Mouse (Mus musculus) kidney, embryonic 15.5 days (tissue): ENCODE measurements around the gene Trim14. TPM values are rescaled to one million over a fixed set of nuclear protein-coding genes. Genes with fewer than 3 reads are reported as not detected.

ENCODE experiments used
- ATAC-seq: fragments of 200-750 bp; cut with Nextera tagmentation; replicated peaks from 2 replicates; pipeline ENCODE4 v1.8.0; 2017; ENCODE audit warnings: moderate TSS enrichment; ENCODE audit not compliant: low FRiP score
- H3K27ac ChIP-seq: fragments of 300-500 bp; sonication (generic); 2 replicates; pipeline ENCODE4 v1.5.1; 2015; ENCODE audit warnings: mild to moderate bottlenecking, inconsistent platforms
- H3K27me3 ChIP-seq: fragments of 300-500 bp; sonication (generic); 2 replicates; pipeline ENCODE4 v1.6.1; 2015; ENCODE audit warnings: inconsistent platforms
- H3K36me3 ChIP-seq: fragments of 300-500 bp; sonication (generic); 2 replicates; pipeline ENCODE4 v1.6.1; 2015; ENCODE audit warnings: inconsistent platforms
- H3K4me1 ChIP-seq: fragments of 300-500 bp; sonication (generic); 2 replicates; pipeline ENCODE4 v1.6.1; 2015; ENCODE audit warnings: inconsistent platforms
- H3K4me2 ChIP-seq: fragments of 300-500 bp; sonication (generic); 2 replicates; pipeline ENCODE4 v1.6.1; 2015; ENCODE audit warnings: moderate library complexity, mild to moderate bottlenecking, inconsistent platforms
- H3K4me3 ChIP-seq: fragments of 300-500 bp; sonication (generic); replicated peaks from 2 replicates; pipeline ENCODE4 v1.5.1; 2015; ENCODE audit warnings: mild to moderate bottlenecking, inconsistent platforms
- H3K9ac ChIP-seq: fragments of 300-500 bp; sonication (generic); 2 replicates; pipeline ENCODE4 v1.6.1; 2015; ENCODE audit warnings: mild to moderate bottlenecking, inconsistent platforms
- H3K9me3 ChIP-seq: fragments of 300-500 bp; sonication (generic); replicated peaks from 2 replicates; pipeline ENCODE4 v1.6.1; 2016; ENCODE audit warnings: inconsistent platforms
- WGBS: fragments of 180-500 bp; shearing (Covaris S2); methylation state at CpG from one replicate; pipeline ENCODE4 v1.1.7; 2015; ENCODE audit warnings: mixed read lengths; 5-methylcytosine and 5-hydroxymethylcytosine counted together
- polyA plus RNA-seq: library from polyadenylated mRNA; unstranded; fragments of >200 nt; fragmentation: Nextera tagmentation; extraction: Ambion mirVana; gene quantifications from 2 replicates; pipeline ENCODE4 v1.2.1, GENCODE M21; 2015

Trim14 gene
- polyA plus RNA-seq, 1 experiment from 2014 or later, result 1.8 TPM

DNA sequence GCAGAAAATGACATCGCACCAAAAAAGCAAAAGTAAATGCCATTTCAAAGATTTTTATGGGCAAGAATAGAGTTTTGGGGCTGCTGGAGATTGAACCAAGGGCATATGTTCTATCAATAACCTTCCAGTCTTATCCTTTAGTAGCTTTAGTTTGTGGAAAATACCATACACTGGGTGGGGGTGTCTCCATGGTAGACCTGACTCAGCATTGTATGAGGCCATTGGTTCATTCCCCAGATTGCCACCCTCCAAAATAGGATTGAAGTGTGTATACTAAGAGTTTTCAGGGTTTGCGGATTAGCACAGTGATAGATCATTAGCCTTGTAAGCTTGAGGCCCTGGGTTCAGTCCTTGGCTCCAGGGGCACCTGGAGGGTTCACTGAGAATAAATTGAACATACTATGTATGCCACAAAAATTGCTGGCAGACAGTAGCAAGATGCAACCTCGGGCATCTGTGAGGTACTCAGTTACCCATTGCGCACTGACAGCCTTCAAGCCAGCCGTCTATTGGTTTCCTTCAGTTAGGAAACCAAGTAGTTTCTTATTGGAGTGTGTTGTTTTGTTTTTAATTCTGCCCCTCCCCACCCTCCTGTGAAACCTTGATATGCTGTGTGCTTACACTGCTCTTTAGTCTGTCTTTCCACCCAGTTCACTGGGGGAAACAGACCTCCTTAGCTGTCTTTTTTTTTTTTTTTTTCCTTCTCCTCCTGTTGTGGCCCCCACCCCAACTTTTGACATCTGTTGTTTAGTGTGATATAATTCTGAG is 81.7 kb downstream of the Trim14 start:
- Histone ChIP-seq H3K4me1 (peaks cover 52% of the 10 kb centered on the region), H3K36me3 (0 out of 2 replicates have a peak, but pooled peaks cover 9% of the 10 kb centered on the region), H3K4me3 (no peak overlapping the region), H3K27me3 (no peaks in the 10 kb centered on the region), H3K27ac (no peak overlapping the region), H3K4me2 (peak overlapping the region; percentile 86), H3K9me3 (no peaks in the 10 kb centered on the region), H3K9ac (no peak overlapping the region)
- WGBS, result 67% methylated on average over 5 of the region's 5 CpGs
- ATAC-seq, result no peak

DNA sequence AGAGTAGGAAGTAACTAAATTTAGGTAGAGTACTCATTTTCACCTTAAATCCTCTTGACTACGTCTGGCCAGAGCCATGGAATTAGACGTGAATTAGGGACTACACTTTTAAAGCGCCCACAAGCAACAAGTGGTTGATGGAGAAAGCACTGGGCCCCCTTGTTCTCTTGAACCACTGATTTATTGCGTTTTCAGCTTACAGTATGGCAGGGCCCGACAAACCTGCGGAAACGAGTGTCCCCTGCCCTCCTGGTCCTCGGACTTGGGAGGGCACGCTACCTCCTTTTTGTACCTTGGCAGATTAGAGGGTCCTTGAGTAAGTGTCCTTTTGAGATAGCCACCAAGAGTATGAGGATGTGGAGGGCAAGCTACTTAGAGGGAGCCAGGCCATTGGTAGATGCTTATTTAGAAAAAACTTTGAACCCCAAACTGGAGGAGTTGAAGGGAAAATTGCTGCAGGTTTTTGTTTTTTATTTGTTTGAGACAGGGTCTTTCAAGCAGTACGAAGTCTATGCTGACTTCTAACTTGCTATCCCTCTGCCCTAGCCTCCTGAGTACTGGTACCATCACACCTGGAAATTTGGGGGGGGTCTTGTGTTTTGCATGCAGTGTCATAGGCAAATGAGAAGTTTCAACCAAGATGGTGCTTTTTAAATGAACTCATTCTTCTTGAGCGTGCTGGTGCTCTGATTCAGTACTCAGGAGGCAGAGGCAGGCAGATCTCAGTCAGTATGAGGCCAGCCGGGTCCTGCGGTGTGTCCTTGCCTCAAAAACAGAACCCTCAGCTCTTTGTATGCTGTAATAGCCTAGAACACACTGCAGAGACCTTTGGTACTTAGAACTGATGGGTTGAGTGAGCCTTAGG is 82.9 kb downstream of the Trim14 start:
- WGBS, result 25% methylated on average over 13 of the region's 13 CpGs
- Histone ChIP-seq H3K9ac (peak overlapping the region; percentile 99), H3K27ac (peak overlapping the region; percentile 99), H3K36me3 (0 out of 2 replicates have a peak, but pooled peaks cover 9% of the 10 kb centered on the region), H3K4me3 (peak overlapping the region; percentile 93), H3K9me3 (no peaks in the 10 kb centered on the region), H3K4me1 (peaks cover 52% of the 10 kb centered on the region), H3K27me3 (no peaks in the 10 kb centered on the region), H3K4me2 (peak overlapping the region; percentile 86)
- ATAC-seq, result no peak

DNA sequence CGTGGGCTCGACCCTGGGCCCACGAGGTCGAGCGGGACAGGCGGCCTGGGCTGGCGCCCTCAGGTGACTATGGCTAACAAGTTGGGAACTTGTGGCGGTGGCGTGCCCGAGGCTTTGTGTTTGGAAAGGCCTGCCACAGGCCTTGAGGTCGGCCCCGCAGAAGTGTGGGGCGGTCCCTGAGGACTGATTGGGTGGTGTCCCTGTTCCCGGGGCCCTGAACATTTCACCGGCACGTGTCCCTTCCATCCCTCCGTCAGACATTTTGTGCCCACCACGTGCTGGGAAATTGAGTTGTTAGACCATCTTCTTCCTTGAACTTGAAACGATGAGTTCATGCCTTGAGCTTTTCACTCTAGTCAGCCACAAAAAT is 83.5 kb downstream of the Trim14 start:
- Histone ChIP-seq H3K27ac (peak overlapping the region; percentile 99), H3K9ac (peak overlapping the region; percentile 99), H3K36me3 (0 out of 2 replicates have a peak, but pooled peaks cover 5% of the 10 kb centered on the region), H3K4me2 (peak overlapping the region; percentile 86), H3K4me1 (peaks cover 52% of the 10 kb centered on the region), H3K4me3 (peak overlapping the region; percentile 93), H3K9me3 (no peaks in the 10 kb centered on the region), H3K27me3 (no peaks in the 10 kb centered on the region)
- WGBS, result under 1% methylated on average over 19 of the region's 19 CpGs
- peak; percentile 31 for ATAC-seq

DNA sequence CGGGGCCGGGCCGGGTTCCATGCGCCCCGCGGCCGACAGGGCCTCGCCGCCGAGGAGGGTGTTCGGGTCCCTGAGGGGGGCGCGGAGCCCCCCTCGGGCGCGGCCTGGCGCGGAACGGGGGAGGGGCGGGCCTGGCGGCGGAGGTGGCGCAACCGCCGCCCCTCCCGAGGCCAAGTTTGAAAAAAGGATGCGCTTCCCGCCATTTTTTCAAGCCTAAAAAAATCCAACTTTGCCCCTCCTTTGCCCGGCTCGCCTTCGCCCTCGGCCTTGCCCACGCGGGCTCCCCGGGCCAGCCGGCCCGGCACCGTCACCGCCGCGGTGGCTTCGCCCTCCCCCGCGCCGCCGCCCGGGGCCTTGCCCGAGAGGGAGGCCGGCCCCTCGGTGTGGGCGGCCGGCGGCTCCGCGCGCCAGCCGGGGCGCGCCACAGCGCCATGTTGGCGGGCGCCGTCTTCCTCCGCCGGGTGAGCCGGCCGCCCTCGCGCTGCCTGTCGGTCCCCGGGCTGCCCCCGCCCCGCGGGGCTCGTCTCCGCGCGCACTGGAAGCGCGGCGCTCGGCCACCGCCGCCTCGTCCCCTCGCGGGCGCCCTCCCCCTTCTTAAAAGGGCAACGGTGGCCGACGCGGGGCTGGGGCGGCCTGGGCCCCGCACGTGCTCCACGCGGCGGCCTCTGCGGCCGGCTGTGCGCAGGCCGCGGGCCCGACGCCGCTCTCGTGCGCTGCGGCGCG is 84.0 kb downstream of the Trim14 start:
- Histone ChIP-seq H3K9me3 (no peaks in the 10 kb centered on the region), H3K27me3 (no peaks in the 10 kb centered on the region), H3K27ac (peak overlapping the region; percentile 99), H3K36me3 (0 out of 2 replicates have a peak, but pooled peaks cover 5% of the 10 kb centered on the region), H3K4me1 (peaks cover 48% of the 10 kb centered on the region), H3K9ac (peak overlapping the region; percentile 99), H3K4me2 (peak overlapping the region; percentile 86), H3K4me3 (peak overlapping the region; percentile 93)
- under 1% methylated on average over 60 of the region's 111 CpGs for WGBS
- ATAC-seq, result peak; percentile 9

DNA sequence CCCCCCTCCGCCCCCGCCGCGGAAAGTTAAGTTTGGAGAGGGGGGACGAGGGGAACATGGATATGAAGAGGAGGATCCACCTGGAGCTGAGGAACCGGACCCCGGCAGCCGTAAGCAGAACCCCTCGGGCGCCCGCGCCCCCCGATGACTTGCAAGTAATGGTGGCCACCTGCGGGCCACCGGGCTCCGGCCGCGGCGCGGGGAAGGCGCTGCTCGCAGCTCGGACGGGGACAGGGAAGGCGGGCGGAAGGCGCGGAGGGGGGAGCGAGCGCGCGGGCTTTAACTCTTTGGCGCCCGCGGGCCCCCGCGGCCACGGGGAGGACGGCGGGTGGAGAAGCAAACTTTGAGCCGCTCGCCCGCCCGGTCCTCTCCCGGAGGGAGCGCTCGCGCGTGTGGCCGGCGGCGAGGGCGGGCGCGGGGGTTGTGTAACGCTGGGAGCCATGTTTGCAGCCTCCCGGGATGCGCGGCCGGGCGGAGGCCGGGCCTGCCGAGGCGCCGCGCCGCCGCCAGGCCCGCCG is 84.6 kb downstream of the Trim14 start:
- Histone ChIP-seq H3K27me3 (no peaks in the 10 kb centered on the region), H3K9ac (peak overlapping the region; percentile 99), H3K4me2 (peak overlapping the region; percentile 86), H3K9me3 (no peaks in the 10 kb centered on the region), H3K36me3 (no peaks in the 10 kb centered on the region), H3K4me1 (peaks cover 43% of the 10 kb centered on the region), H3K4me3 (peak overlapping the region; percentile 93), H3K27ac (peak overlapping the region; percentile 99)
- under 1% methylated on average over 59 of the region's 70 CpGs for whole genome bisulfite sequencing
- peak; percentile 46 for ATAC-seq

DNA sequence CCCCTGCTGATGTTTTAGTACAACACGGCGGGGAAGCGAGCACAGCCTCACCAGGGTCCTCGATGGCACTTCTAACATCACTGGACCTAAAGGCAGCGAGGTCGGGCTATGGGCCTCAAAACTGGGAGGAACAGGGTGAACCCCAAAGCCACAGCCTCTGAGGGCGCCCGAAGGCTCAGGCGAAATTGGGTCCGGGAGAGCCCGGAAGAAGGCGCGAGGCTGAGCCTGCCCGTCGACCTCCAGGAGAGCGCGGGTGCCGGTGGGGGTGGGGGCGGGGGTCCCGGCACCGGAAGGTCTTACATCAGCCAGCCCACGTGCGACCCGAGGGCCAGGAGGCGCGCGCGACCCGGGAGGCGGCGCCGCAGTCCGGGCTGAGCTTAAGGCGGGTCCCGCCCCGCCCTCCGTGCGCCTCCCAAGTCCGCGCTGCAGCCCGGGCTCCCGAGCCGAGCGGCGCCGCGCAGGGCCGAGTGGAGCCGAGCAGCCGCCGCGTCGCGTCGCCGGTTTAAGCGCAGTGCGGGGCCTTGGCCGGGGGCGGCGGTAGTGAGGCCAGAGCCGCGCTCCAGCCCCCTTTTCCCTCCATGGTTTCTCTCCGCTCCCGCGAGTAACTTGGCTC is 85.3 kb downstream of the Trim14 start, which contains the start of gene Anp32b:
Gene Anp32b (plus strand): TSS at position 384 of the 613 bp plus-strand sequence.
- under 1% methylated on average over 65 of the region's 66 CpGs for WGBS

DNA sequence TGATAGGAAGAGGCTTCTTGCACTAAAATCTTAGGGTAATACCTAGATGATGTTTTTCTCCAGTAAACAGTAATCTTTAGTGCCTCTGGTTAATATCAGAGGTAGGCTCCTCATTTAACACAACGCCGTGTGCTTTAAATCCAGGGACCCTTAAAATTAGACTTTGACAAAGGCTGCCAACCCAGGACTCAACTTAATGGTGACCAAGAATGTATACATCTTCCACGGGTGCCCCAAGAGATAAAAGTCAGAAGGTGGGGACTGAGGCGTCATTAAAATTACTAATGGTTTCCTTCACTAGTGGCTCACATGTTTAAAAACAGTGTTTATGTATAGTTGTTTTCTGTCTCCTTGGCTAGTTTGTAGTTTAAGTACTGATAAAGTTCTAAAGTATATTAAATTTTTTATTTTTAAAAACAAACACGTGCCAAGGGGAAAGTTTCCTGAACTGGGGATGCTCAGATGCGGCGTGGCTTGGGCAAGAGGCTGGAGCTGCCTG is 85.9 kb downstream of the Trim14 start:
- 31% methylated on average over 7 of the region's 7 CpGs for WGBS
- H3K4me2 ChIP-seq, result peak overlapping the region; percentile 86
- H3K9ac ChIP-seq, result peak overlapping the region; percentile 99
- no peaks in the 10 kb centered on the region for H3K27me3 ChIP-seq
- no peaks in the 10 kb centered on the region for H3K36me3 ChIP-seq
- H3K4me1 ChIP-seq, result peaks cover 36% of the 10 kb centered on the region
- H3K4me3 ChIP-seq, result peak overlapping the region; percentile 93
- no peaks in the 10 kb centered on the region for H3K9me3 ChIP-seq
- H3K27ac ChIP-seq, result peak overlapping the region; percentile 99
- ATAC-seq, result no peak

More for the DNA sequence above, 85.3 kb downstream of the Trim14 start, which contains the start of gene Anp32b:
- Histone ChIP-seq H3K4me2 (peak within 1 kb of the TSS; percentile 86), H3K4me1 (peaks cover 39% of the 10 kb centered on the region), H3K9me3 (no peaks in the 10 kb centered on the region), H3K9ac (peak within 1 kb of the TSS; percentile 99), H3K36me3 (no peaks in the 10 kb centered on the region), H3K27ac (peak within 1 kb of the TSS; percentile 99), H3K4me3 (peak within 1 kb of the TSS; percentile 93), H3K27me3 (no peaks in the 10 kb centered on the region)
- peak; percentile 97 for ATAC-seq

DNA sequence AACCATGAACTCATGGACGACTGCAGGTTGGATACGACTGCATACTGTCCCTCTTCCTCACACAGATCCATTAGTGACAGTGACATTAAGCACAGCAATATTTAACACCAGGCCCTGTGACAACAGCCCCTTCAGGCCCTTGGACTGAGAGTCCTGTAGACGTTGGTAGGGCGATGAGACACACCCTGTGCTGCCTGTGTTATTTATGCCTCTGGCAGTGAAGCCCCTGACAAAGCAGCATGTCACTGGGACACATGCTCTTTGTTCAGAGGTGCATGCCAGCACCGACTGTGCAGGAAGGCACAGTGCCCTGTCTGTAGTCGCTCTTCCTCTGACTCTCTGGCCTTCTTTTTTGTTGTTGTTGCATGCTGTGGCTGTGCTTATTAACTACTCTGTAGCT is 87.1 kb downstream of the Trim14 start:
- no peak for ATAC-seq
- no peak overlapping the region for H3K9ac ChIP-seq
- H3K9me3 ChIP-seq, result no peaks in the 10 kb centered on the region
- H3K4me2 ChIP-seq, result no peak overlapping the region
- H3K36me3 ChIP-seq, result no peaks in the 10 kb centered on the region
- H3K4me3 ChIP-seq, result no peak overlapping the region
- H3K4me1 ChIP-seq, result peaks cover 24% of the 10 kb centered on the region
- no peaks in the 10 kb centered on the region for H3K27me3 ChIP-seq
- WGBS, result 57% methylated on average over 6 of the region's 6 CpGs
- no peak overlapping the region for H3K27ac ChIP-seq

DNA sequence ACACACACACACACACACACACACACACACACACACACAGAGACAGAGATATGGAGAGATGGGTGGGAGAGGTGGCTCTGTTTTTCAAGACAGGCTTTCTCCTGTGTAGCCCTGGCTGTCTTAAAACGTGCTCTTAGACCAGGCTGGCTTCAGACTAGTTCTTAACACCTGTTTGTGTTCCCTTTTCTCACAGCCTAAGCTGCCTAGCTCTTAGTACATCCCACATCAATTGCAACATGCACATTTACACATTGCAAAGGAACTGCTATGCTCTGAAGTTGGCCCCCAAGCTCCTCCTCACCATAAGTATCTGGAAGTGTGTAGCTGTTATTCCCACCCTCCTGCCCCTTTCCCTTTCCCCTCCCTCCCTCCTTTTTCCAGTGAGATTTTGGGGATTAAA is 88.5 kb downstream of the Trim14 start:
- Histone ChIP-seq H3K4me3 (no peak overlapping the region), H3K36me3 (no peaks in the 10 kb centered on the region), H3K4me2 (no peak overlapping the region), H3K27ac (no peak overlapping the region), H3K9me3 (no peaks in the 10 kb centered on the region), H3K9ac (no peak overlapping the region), H3K4me1 (peaks cover 10% of the 10 kb centered on the region), H3K27me3 (no peaks in the 10 kb centered on the region)
- WGBS, result 56% methylated on average over 1 of the region's 1 CpGs
- ATAC-seq, result no peak

DNA sequence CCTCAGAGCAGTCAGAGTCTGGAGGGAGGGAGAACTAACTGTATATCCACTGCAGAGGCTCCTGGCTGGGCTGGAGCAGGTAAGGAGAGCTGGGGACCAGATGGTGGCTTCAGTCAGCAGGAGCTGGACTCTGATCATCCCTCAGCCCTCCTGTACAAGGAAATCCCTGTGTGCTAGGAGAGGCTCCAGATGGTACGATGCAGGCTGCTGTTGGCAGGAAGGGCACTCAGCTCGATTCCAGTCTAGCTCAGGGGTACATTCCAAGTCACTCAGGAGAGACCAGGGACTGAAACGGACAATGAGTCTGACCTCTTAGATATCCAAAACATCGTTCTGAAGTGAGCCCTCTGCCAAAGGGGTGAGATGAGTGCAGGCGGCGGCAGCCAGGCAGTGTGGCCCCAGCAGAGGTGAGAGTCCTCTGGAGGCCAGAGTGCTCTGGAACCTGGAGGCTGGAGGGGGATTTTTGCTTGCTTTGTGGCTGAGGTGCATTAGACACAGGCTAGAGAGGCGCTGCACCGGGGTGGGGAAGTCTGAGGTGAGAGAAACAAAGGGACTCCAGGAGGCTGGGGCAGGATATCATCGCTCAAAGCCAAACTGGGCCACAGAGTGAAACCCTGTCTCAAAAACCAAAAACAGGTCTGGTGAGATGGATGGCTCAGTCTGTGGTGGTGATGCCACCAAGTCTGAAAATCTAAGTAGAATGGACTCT is 90.5 kb downstream of the Trim14 start:
- no peak overlapping the region for H3K4me2 ChIP-seq
- H3K4me1 ChIP-seq, result peaks cover 8% of the 10 kb centered on the region; the same call in 1 of the 2 replicates
- H3K9me3 ChIP-seq, result no peaks in the 10 kb centered on the region
- no peaks in the 10 kb centered on the region for H3K27me3 ChIP-seq
- 39% methylated on average over 9 of the region's 9 CpGs for WGBS
- no peaks in the 10 kb centered on the region for H3K36me3 ChIP-seq
- no peak overlapping the region for H3K4me3 ChIP-seq
- H3K9ac ChIP-seq, result no peak overlapping the region
- H3K27ac ChIP-seq, result no peak overlapping the region
- ATAC-seq, result no peak
